ENCODE assay signal across 9 mouse cellular contexts in genomic region chr3:66296545-66296944, GRCm38 (mm10). TPM values are rescaled to one million over a fixed set of nuclear protein-coding genes. Genes with fewer than 3 reads are reported as not detected.
A peak's percentile ranks its signal among the peaks of the same experiment; 100 is the strongest.
DNase-seq lines count a peak whose midpoint lies in the region; ATAC-seq and TF ChIP-seq lines count a peak whose summit lies in the region.
"Had no signal": no experiment of that assay in that cellular context is flagged by ENCODE, and none has a peak within 500 bp of the region (broad histone marks: within the 10 kb centered on the region; RNA-seq: fewer than 3 reads in every experiment).

TSS of gene Veph1 (minus strand) at chr3:66296837.

- ATAC-seq in hindbrain, embryonic 14.5 days (ENCODE audit: low FRiP score) = peak; percentile 72; the same call in 1 of the 2 replicates
- peak; percentile 52 for ATAC-seq in lung, postnatal 0 days
- no peak for ATAC-seq in stomach, postnatal 0 days (ENCODE audit: low FRiP score, low TSS enrichment)
- no peak for ATAC-seq in liver, postnatal 0 days
- ATAC-seq: inflammation-experienced regulatory T-cells, adult 6 months had no signal

- H3K27me3 ChIP-seq in hindbrain, embryonic 14.5 days (ENCODE audit: control insufficient read depth, insufficient read depth, low read length) = no peaks in the 10 kb centered on the region
- H3K27me3 ChIP-seq in lung, postnatal 0 days (replicated peaks; ENCODE audit: insufficient read depth, low read length) = no peaks in the 10 kb centered on the region
- no peaks in the 10 kb centered on the region for H3K27me3 ChIP-seq in stomach, postnatal 0 days (ENCODE audit: control insufficient read depth, insufficient read depth, low read length)
- no peaks in the 10 kb centered on the region for H3K27me3 ChIP-seq in liver, postnatal 0 days (ENCODE audit: insufficient read depth, low read length)

- no peaks in the 10 kb centered on the region for H3K9me3 ChIP-seq in hindbrain, embryonic 14.5 days (ENCODE audit: control insufficient read depth, low read length)
- no peaks in the 10 kb centered on the region for H3K9me3 ChIP-seq in lung, postnatal 0 days (ENCODE audit: low read length)
- no peaks in the 10 kb centered on the region for H3K9me3 ChIP-seq in stomach, postnatal 0 days (ENCODE audit: control insufficient read depth, low read length)
- no peaks in the 10 kb centered on the region for H3K9me3 ChIP-seq in liver, postnatal 0 days (ENCODE audit: low read length)

- H3K4me3 ChIP-seq in hindbrain, embryonic 14.5 days (replicated peaks; ENCODE audit: low read length) = no peak within 1 kb of the TSS
- 0 out of 2 replicates have a peak within 1 kb of the TSS, but pooled peaks have one; percentile 11 for H3K4me3 ChIP-seq in lung, postnatal 0 days (ENCODE audit: low read depth, low read length)
- H3K4me3 ChIP-seq in stomach, postnatal 0 days (ENCODE audit: low read depth, low read length) = no peak within 1 kb of the TSS
- no peak within 1 kb of the TSS for H3K4me3 ChIP-seq in liver, postnatal 0 days (ENCODE audit: low read depth, low read length)

- H3K27ac ChIP-seq in hindbrain, embryonic 14.5 days = no peak within 1 kb of the TSS
- 0 out of 2 replicates have a peak within 1 kb of the TSS, but pooled peaks have one; percentile 5 for H3K27ac ChIP-seq in lung, postnatal 0 days (ENCODE audit: low read length)
- no peak within 1 kb of the TSS for H3K27ac ChIP-seq in stomach, postnatal 0 days (replicated peaks)
- no peak within 1 kb of the TSS for H3K27ac ChIP-seq in liver, postnatal 0 days (ENCODE audit: low read depth)

- peak; percentile 8 for DNase-seq in urinary bladder, postnatal 14 days (ENCODE audit: low spot score)
- DNase-seq in urinary bladder, postnatal 36 days (ENCODE audit: low spot score in 2 of 2) = no peak
- DNase-seq in hindbrain, embryonic 14.5 days (ENCODE audit: low spot score) = no peak
- peak; percentile 13 for DNase-seq in lung, postnatal 0 days (ENCODE audit: low spot score)
- peak; percentile 16 for DNase-seq in stomach, postnatal 0 days (ENCODE audit: low spot score)
- DNase-seq in cerebellum, adult 11 months = no peak
- DNase-seq in liver, postnatal 0 days = no peak
- DNase-seq in spleen, postnatal 10 days (ENCODE audit: low spot score in 2 of 2) = no peak

- H3K4me1 ChIP-seq in hindbrain, embryonic 14.5 days (replicated peaks; ENCODE audit: control insufficient read depth, insufficient read depth, low read length) = 0 out of 2 replicates have a peak, but pooled peaks cover 4% of the 10 kb centered on the region
- H3K4me1 ChIP-seq in lung, postnatal 0 days (ENCODE audit: insufficient read depth, low read depth, low read length) = 0 out of 2 replicates have a peak, but pooled peaks cover 3% of the 10 kb centered on the region
- H3K4me1 ChIP-seq in stomach, postnatal 0 days (replicated peaks; ENCODE audit: control insufficient read depth, insufficient read depth) = 0 out of 2 replicates have a peak, but pooled peaks cover 2% of the 10 kb centered on the region
- H3K4me1 ChIP-seq in liver, postnatal 0 days (ENCODE audit: insufficient read depth) = no peaks in the 10 kb centered on the region

- no peaks in the 10 kb centered on the region for H3K36me3 ChIP-seq in hindbrain, embryonic 14.5 days (replicated peaks; ENCODE audit: control insufficient read depth, insufficient read depth)
- no peaks in the 10 kb centered on the region for H3K36me3 ChIP-seq in lung, postnatal 0 days (ENCODE audit: insufficient read depth, low read length)
- no peaks in the 10 kb centered on the region for H3K36me3 ChIP-seq in stomach, postnatal 0 days (ENCODE audit: control insufficient read depth, insufficient read depth, low read length)
- no peaks in the 10 kb centered on the region for H3K36me3 ChIP-seq in liver, postnatal 0 days (replicated peaks; ENCODE audit: insufficient read depth, low read length)

- H3K4me2 ChIP-seq in hindbrain, embryonic 14.5 days (replicated peaks) = peak within 1 kb of the TSS; percentile 7; the same call in 1 of the 2 replicates
- peak within 1 kb of the TSS; percentile 27 for H3K4me2 ChIP-seq in lung, postnatal 0 days (replicated peaks; ENCODE audit: low read depth, low read length)
- no peak within 1 kb of the TSS for H3K4me2 ChIP-seq in stomach, postnatal 0 days (replicated peaks; ENCODE audit: low read depth)
- no peak within 1 kb of the TSS for H3K4me2 ChIP-seq in liver, postnatal 0 days (ENCODE audit: low read depth, low read length)

- TF ChIP-seq EP300 in lung, postnatal 0 days (IDR thresholded peaks at IDR 0.05) = no peak
- TF ChIP-seq EP300 in stomach, postnatal 0 days (optimal IDR thresholded peaks at IDR 0.05) = no peak
- no peak for TF ChIP-seq EP300 in liver, postnatal 0 days (IDR thresholded peaks at IDR 0.05; ENCODE audit: low read depth)

- 12% methylated on average over 11 of the region's 11 CpGs for WGBS in hindbrain, embryonic 14.5 days
- 38% methylated on average over 11 of the region's 11 CpGs for WGBS in lung, postnatal 0 days
- 32% methylated on average over 11 of the region's 11 CpGs for WGBS in stomach, postnatal 0 days
- 15% methylated on average over 11 of the region's 11 CpGs for WGBS in liver, postnatal 0 days (ENCODE audit: insufficient replicate concordance)

- H3K9ac ChIP-seq in hindbrain, embryonic 14.5 days = no peak within 1 kb of the TSS
- no peak within 1 kb of the TSS for H3K9ac ChIP-seq in lung, postnatal 0 days (replicated peaks; ENCODE audit: low read depth)
- H3K9ac ChIP-seq in stomach, postnatal 0 days (ENCODE audit: low read length) = no peak within 1 kb of the TSS
- no peak within 1 kb of the TSS for H3K9ac ChIP-seq in liver, postnatal 0 days (replicated peaks)

- peak; percentile 40 for TF ChIP-seq CTCF in lung, postnatal 0 days (IDR thresholded peaks at IDR 0.05)
- no peak for TF ChIP-seq CTCF in stomach, postnatal 0 days (IDR thresholded peaks at IDR 0.05; ENCODE audit: low read depth)
- TF ChIP-seq CTCF in liver, postnatal 0 days (IDR thresholded peaks at IDR 0.05; ENCODE audit: low read depth) = no peak

RNA-seq across cellular contexts. Expression of gene Veph1, which starts in this region (rescaled TPM):
- polyA plus RNA-seq in hindbrain, embryonic 14.5 days (2014; fragmentation: Nextera tagmentation; extraction: Ambion mirVana) = 2.0 and 2.7 TPM in 2 replicates
- 3.0 and 5.1 TPM in 2 replicates for polyA plus RNA-seq in lung, postnatal 0 days (2015; fragmentation: Nextera tagmentation; extraction: Ambion mirVana)
- polyA plus RNA-seq in stomach, postnatal 0 days (2015; fragmentation: Nextera tagmentation; extraction: Ambion mirVana) = 0.02 and 0.05 TPM in 2 replicates
- 0.12 TPM in 1 of 2 replicates, not detected in the other for polyA plus RNA-seq in liver, postnatal 0 days (2015; fragmentation: Nextera tagmentation; extraction: Ambion mirVana)
- polyA plus RNA-seq: inflammation-experienced regulatory T-cells, adult 6 months had no signal

Comparison
In these comparisons a context has a peak if more than half of its experiments do, and no peak if none do; other contexts are left out.
1. DNase-seq: peak in urinary bladder, postnatal 14 days (single experiment) and lung, postnatal 0 days (single experiment); none in urinary bladder, postnatal 36 days (0 of 2), hindbrain, embryonic 14.5 days (single experiment), cerebellum, adult 11 months (single experiment), liver, postnatal 0 days (single experiment) and spleen, postnatal 10 days (0 of 2).
2. Peak in DNase-seq in stomach, postnatal 0 days; RNA of the gene not detected or under 1 TPM.
3. ATAC-seq: peak in hindbrain, embryonic 14.5 days (single experiment) and lung, postnatal 0 days (single experiment); none in stomach, postnatal 0 days (single experiment) and liver, postnatal 0 days (single experiment).
4. H3K4me2 ChIP-seq: peak in hindbrain, embryonic 14.5 days (single experiment) and lung, postnatal 0 days (single experiment); none in stomach, postnatal 0 days (single experiment) and liver, postnatal 0 days (single experiment).